Mouse (Mus musculus) CH12.LX (cell line): ENCODE measurements around the gene Ablim2. TPM values are rescaled to one million over a fixed set of nuclear protein-coding genes. Genes with fewer than 3 reads are reported as not detected.

Experiments
- DNase-seq: peaks from one replicate; pipeline ENCODE4 v3.0.0-alpha.2; 2013; ENCODE audit errors: extremely low read depth
- H3K27ac ChIP-seq: 2 replicates; pipeline ENCODE4 v1.5.1; 2012; ENCODE audit warnings: low read depth, mild to moderate bottlenecking, control low read depth, moderate library complexity; ENCODE audit not compliant: insufficient read depth
- H3K27me3 ChIP-seq: replicated peaks from 2 replicates; pipeline ENCODE3; 2012; ENCODE audit warnings: inconsistent platforms
- H3K36me3 ChIP-seq, 2 experiments: replicated peaks in 1 of 2; 2 replicates each; pipeline versions ENCODE3 to v1.6.1; 2012; ENCODE audit warnings: inconsistent platforms in 1 of 2, low read length in 1 of 2, mild to moderate bottlenecking in 1 of 2, mixed read lengths in 1 of 2, moderate library complexity in 1 of 2; ENCODE audit not compliant: control insufficient read depth in 1 of 2, insufficient read depth in 1 of 2
- H3K4me1 ChIP-seq, 2 experiments: 2 replicates each; pipeline ENCODE4 v1.6.1; 2012; ENCODE audit warnings: inconsistent platforms in 1 of 2, moderate library complexity in 1 of 2; ENCODE audit not compliant: insufficient read depth in 2 of 2, control insufficient read depth in 1 of 2
- H3K4me2 ChIP-seq: 2 replicates; pipeline ENCODE4 v1.6.1; 2012; ENCODE audit warnings: low read depth, mild to moderate bottlenecking, control low read depth; ENCODE audit not compliant: poor library complexity, insufficient read depth, severe bottlenecking
- H3K4me3 ChIP-seq, 3 experiments: fragments of 150-350 bp in 1 of 3; sonication (generic) in 1 of 3; replicated peaks in 1 of 3; 2 replicates each; pipeline versions ENCODE3 to v1.5.1; 2011 to 2012; ENCODE audit warnings: low read depth in 2 of 3, low read length in 2 of 3, mild to moderate bottlenecking in 2 of 3, moderate library complexity in 2 of 3, control low read depth in 1 of 3, improper control_type of control experiment in 1 of 3, inconsistent platforms in 1 of 3, mixed read lengths in 1 of 3; ENCODE audit not compliant: poor library complexity in 1 of 3
- H3K79me2 ChIP-seq: replicated peaks from 2 replicates; pipeline ENCODE4 v1.6.1; 2012; ENCODE audit warnings: mild to moderate bottlenecking, moderate library complexity; ENCODE audit not compliant: control insufficient read depth, poor library complexity, insufficient read depth, severe bottlenecking; ENCODE audit errors: extremely low read depth
- H3K9ac ChIP-seq: 2 replicates; pipeline ENCODE4 v1.6.1; 2012; ENCODE audit warnings: low read depth, mild to moderate bottlenecking, control low read depth, moderate library complexity; ENCODE audit not compliant: insufficient read depth
- H3K9me3 ChIP-seq: replicated peaks from 2 replicates; pipeline ENCODE3; 2012; ENCODE audit warnings: low read length, inconsistent platforms, mixed read lengths
- CHD1 ChIP-seq: IDR thresholded peaks from 2 replicates; pipeline ENCODE4 v1.6.1; 2012; ENCODE audit warnings: low read depth, low read length, improper control_type of control experiment, inconsistent platforms
- CTCF ChIP-seq, 2 experiments: IDR thresholded peaks in 1 of 2; conservative IDR thresholded peaks in 1 of 2; 2 replicates each; pipeline ENCODE4 v1.5.1; 2011 to 2012; ENCODE audit warnings: low read depth in 2 of 2, low read length in 2 of 2, improper control_type of control experiment in 1 of 2, inconsistent platforms in 1 of 2, mild to moderate bottlenecking in 1 of 2, moderate library complexity in 1 of 2
- ELF1 ChIP-seq: IDR thresholded peaks from 2 replicates; pipeline ENCODE4 v1.6.1; 2014; ENCODE audit warnings: low read depth, mild to moderate bottlenecking, inconsistent platforms, low read length, improper control_type of control experiment
- ETS1 ChIP-seq: conservative IDR thresholded peaks from 2 replicates; pipeline ENCODE4 v1.6.1; 2012; ENCODE audit warnings: low read depth, mild to moderate bottlenecking, inconsistent platforms, low read length, improper control_type of control experiment, moderate library complexity
- HCFC1 ChIP-seq: IDR thresholded peaks from 2 replicates; pipeline ENCODE4 v1.6.1; 2012; ENCODE audit warnings: low read depth, mild to moderate bottlenecking, inconsistent platforms, low read length, improper control_type of control experiment
- JUN ChIP-seq: IDR thresholded peaks from 2 replicates; pipeline ENCODE4 v1.6.1; 2011; ENCODE audit warnings: low read depth, mild to moderate bottlenecking, low read length, improper control_type of control experiment, moderate library complexity; ENCODE audit not compliant: insufficient read depth
- JUND ChIP-seq: conservative IDR thresholded peaks from 2 replicates; pipeline ENCODE4 v1.6.1; 2011; ENCODE audit warnings: low read depth, low read length, improper control_type of control experiment
- KAT2A ChIP-seq: IDR thresholded peaks from 2 replicates; pipeline ENCODE4 v1.6.1; 2012; ENCODE audit warnings: low read length, improper control_type of control experiment, inconsistent platforms; ENCODE audit not compliant: insufficient replicate concordance
- MAX ChIP-seq: IDR thresholded peaks from 2 replicates; pipeline ENCODE4 v1.6.1; 2011; ENCODE audit warnings: low read length, improper control_type of control experiment
- MAZ ChIP-seq: IDR thresholded peaks from 2 replicates; pipeline ENCODE4 v1.6.1; 2012; ENCODE audit warnings: low read depth, mild to moderate bottlenecking, inconsistent platforms, low read length, improper control_type of control experiment, moderate library complexity
- MXI1 ChIP-seq: IDR thresholded peaks from 2 replicates; pipeline ENCODE4 v1.6.1; 2011; ENCODE audit warnings: mild to moderate bottlenecking, low read depth, low read length, improper control_type of control experiment
- MYC ChIP-seq: IDR thresholded peaks from 2 replicates; pipeline ENCODE4 v1.6.1; 2011; ENCODE audit warnings: low read depth, mild to moderate bottlenecking, improper control_type of control experiment, low read length
- NRF1 ChIP-seq: IDR thresholded peaks from 2 replicates; pipeline ENCODE4 v1.6.1; 2014; ENCODE audit warnings: low read depth, mild to moderate bottlenecking, inconsistent platforms, low read length, improper control_type of control experiment, moderate library complexity
- POLR2AphosphoS2 ChIP-seq: IDR thresholded peaks from 2 replicates; pipeline ENCODE4 v1.6.1; 2011; ENCODE audit warnings: low read depth, low read length, improper control_type of control experiment
- RAD21 ChIP-seq: IDR thresholded peaks from 2 replicates; pipeline ENCODE4 v1.6.1; 2011; ENCODE audit warnings: low read depth, mild to moderate bottlenecking, low read length, improper control_type of control experiment, moderate library complexity
- RCOR1 ChIP-seq: conservative IDR thresholded peaks from 2 replicates; pipeline ENCODE4 v1.6.1; 2012; ENCODE audit warnings: low read depth, mild to moderate bottlenecking, inconsistent platforms, low read length, improper control_type of control experiment
- SIN3A ChIP-seq: IDR thresholded peaks from 2 replicates; pipeline ENCODE4 v1.6.1; 2012; ENCODE audit warnings: low read length, improper control_type of control experiment, inconsistent platforms
- SMC3 ChIP-seq: IDR thresholded peaks from 2 replicates; pipeline ENCODE4 v1.6.1; 2011; ENCODE audit warnings: low read depth, low read length, improper control_type of control experiment
- TBP ChIP-seq: conservative IDR thresholded peaks from 2 replicates; pipeline ENCODE4 v1.6.1; 2011; ENCODE audit warnings: low read depth, low read length, improper control_type of control experiment
- USF1 ChIP-seq: IDR thresholded peaks from 2 replicates; pipeline ENCODE4 v1.6.1; 2014; ENCODE audit warnings: low read depth, mild to moderate bottlenecking, inconsistent platforms, low read length, improper control_type of control experiment
- USF2 ChIP-seq: conservative IDR thresholded peaks from 2 replicates; pipeline ENCODE4 v1.6.1; 2011; ENCODE audit warnings: low read depth, low read length, improper control_type of control experiment
- ZKSCAN1 ChIP-seq: IDR thresholded peaks from 2 replicates; pipeline ENCODE4 v1.6.1; 2012; ENCODE audit warnings: low read depth, inconsistent platforms, low read length, improper control_type of control experiment, borderline replicate concordance
- ZNF384 ChIP-seq: IDR thresholded peaks from 2 replicates; pipeline ENCODE4 v1.6.1; 2012; ENCODE audit warnings: low read depth, low read length, improper control_type of control experiment, inconsistent platforms
- dilution Hi-C: fragments of 300-500 bp; cut with MboI; formaldehyde crosslinking; loops from 2 replicates; pipeline ENCODE4 v1.14.3; 2020; ENCODE audit warnings: low sequenced_read_pairs; ENCODE audit not compliant: extremely low pct_unique_long_range_greater_than_20kb, extremely low pct_ligation_motif_present
- in situ Hi-C: fragments of 300-500 bp; cut with MboI; formaldehyde crosslinking; loops from 3 replicates; pipeline ENCODE4 v1.14.3; 2019; ENCODE audit warnings: low sequenced_read_pairs, low pct_ligation_motif_present, low pct_unique_long_range_greater_than_20kb, mixed read lengths
- polyA plus RNA-seq: library from polyadenylated mRNA; unstranded; fragments of >175 nt; gene quantifications from 2 replicates; pipeline ENCODE4 v1.2.1, GENCODE M21; 2012; ENCODE audit warnings: low read depth; ENCODE audit not compliant: insufficient read length
- total RNA-seq, 2 experiments: library from RNA; depleted of rRNA; stranded (reverse); fragments of 300-350 nt in 1 of 2; fragments of >200 nt in 1 of 2; gene quantifications; 2 replicates each; pipeline ENCODE4 v1.2.3; 2012 to 2014

The Ablim2 gene
- total and polyA plus RNA-seq, 3 experiments: 4.4 to 12.2 (median 11.0) TPM

DNA sequence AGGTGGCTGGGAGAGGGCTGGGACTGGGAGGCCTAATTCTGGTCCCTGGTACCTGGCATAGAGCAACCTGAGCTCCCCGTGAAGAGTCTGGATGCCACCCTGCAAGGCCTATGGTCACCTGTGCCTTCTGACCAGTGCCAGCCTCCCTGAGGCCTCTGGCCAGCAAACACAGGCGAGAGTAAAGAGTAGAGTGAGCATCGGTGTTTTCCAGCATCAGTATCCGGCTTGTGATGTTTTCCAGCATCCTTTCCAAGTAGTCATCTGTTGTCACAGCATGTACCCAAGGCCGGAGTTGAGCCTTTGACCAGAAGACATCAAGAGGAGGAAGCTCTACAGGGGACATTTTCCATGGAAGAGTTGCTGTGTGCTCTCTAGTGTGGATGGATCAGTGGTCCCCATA lies 45.7 kb downstream of the Ablim2 start:
- Histone ChIP-seq H3K4me2 (no peak overlapping the region), H3K4me3 (no peak overlapping the region), H3K27ac (no peak overlapping the region), H3K79me2 (no peaks in the 10 kb centered on the region), H3K9ac (no peak overlapping the region), H3K36me3 (no peaks in the 10 kb centered on the region), H3K27me3 (peaks cover 26% of the 10 kb centered on the region), H3K4me1 (peaks cover 7 to 16% of the 10 kb centered on the region in 2 experiments; a peak in 3 of 4 replicates), H3K9me3 (no peaks in the 10 kb centered on the region)
- no peak for DNase-seq
- dilution Hi-C loops: no loop called here
- no peak for TF ChIP-seq TBP
- TF ChIP-seq NRF1: no peak
- no peak for TF ChIP-seq SMC3
- TF ChIP-seq CTCF (conservative IDR thresholded peaks at IDR 0.05 in 1 of 2, IDR thresholded peaks at IDR 0.05 in 1 of 2; ENCODE audit: low read depth in 2 of 2, low read length in 2 of 2): no peak
- TF ChIP-seq ETS1: no peak
- no peak for TF ChIP-seq RCOR1
- TF ChIP-seq RAD21: no peak
- no peak for TF ChIP-seq MYC
- no peak for TF ChIP-seq JUN
- no peak for TF ChIP-seq ELF1
- no peak for TF ChIP-seq CHD1
- no peak for TF ChIP-seq USF2
- TF ChIP-seq MAZ: no peak
- TF ChIP-seq HCFC1: no peak
- in situ Hi-C loops: loop anchor here (5.0 kb wide), 1 partner anchor 44 kb away; no protein-coding TSS in a partner anchor

DNA sequence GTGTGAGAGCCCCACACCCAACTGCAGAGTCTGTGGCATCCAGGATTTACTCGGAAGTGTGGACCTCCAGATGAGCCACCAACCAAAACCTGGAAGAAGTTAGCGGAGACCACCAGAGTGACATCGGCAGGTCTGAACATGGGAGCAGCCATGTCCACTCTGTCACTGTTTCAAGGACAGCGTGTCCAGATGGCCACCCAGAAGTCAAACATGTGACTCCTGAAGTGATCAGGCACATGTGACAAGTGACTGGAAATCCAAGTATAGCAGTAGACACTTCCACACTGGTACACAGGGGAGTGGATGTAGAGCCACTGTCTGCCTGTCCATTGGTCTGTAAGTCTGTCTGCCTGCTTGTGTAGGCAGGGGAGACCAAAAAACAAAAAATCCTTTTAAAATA lies 47.0 kb downstream of the Ablim2 start:
- in situ Hi-C loops (loop anchor here (5.0 kb wide), 1 partner anchor 43 kb away; no protein-coding TSS in a partner anchor), dilution Hi-C loops (no loop called here)
- H3K4me2 ChIP-seq: no peak overlapping the region
- no peaks in the 10 kb centered on the region for H3K79me2 ChIP-seq
- H3K27me3 ChIP-seq: peaks cover 17% of the 10 kb centered on the region
- H3K27ac ChIP-seq: no peak overlapping the region
- TF ChIP-seq ETS1 (no peak), ZNF384 (no peak), JUN (no peak), NRF1 (no peak), MYC (no peak), USF1 (no peak), CHD1 (no peak), POLR2AphosphoS2 (no peak), JUND (no peak), ELF1 (no peak), TBP (no peak), MAX (no peak), USF2 (no peak), KAT2A (no peak), ZKSCAN1 (no peak), SIN3A (no peak), MXI1 (no peak)
- H3K4me1 ChIP-seq: peaks cover 7 to 16% of the 10 kb centered on the region in 2 experiments; a peak in 3 of 4 replicates
- H3K36me3 ChIP-seq: no peaks in the 10 kb centered on the region
- no peak for DNase-seq
- H3K9ac ChIP-seq: no peak overlapping the region
- H3K4me3 ChIP-seq: no peak overlapping the region
- H3K9me3 ChIP-seq: no peaks in the 10 kb centered on the region
